Mouse (Mus musculus) liver, adult 2 months (tissue): Measurements from ENCODE around the gene Ins2.

ENCODE experiments used
- CTCF ChIP-seq: fragments of 200-500 bp; IDR thresholded peaks from 2 replicates; pipeline ENCODE4 v1.5.1; 2011; ENCODE audit warnings: low read depth, low read length, control low read depth
- POLR2A ChIP-seq: fragments of 200-500 bp; IDR thresholded peaks from 2 replicates; pipeline ENCODE4 v1.6.1; 2011; ENCODE audit warnings: low read length, control low read depth; ENCODE audit not compliant: insufficient read depth; ENCODE audit errors: extremely low read depth

GRCm38 (mm10) chr7:142657821-142658614 lies 85.2 kb downstream of the Ins2 start:
- no peak for TF ChIP-seq POLR2A
- no peak for TF ChIP-seq CTCF
